Mouse (Mus musculus) heart, embryonic 15.5 days (tissue): Measurements from ENCODE around the gene Lpin3. TPM values are rescaled to one million over a fixed set of nuclear protein-coding genes. Genes with fewer than 3 reads are reported as not detected.

Experiments
- ATAC-seq: fragments of 200-750 bp; cut with Nextera tagmentation; replicated peaks from 2 replicates; pipeline ENCODE4 v1.8.0; 2017; ENCODE audit warnings: low read depth, moderate TSS enrichment; ENCODE audit not compliant: insufficient number of reproducible peaks, insufficient read depth, low FRiP score
- H3K27ac ChIP-seq: fragments of 300-500 bp; sonication (generic); 2 replicates; pipeline ENCODE4 v1.5.1; 2015; ENCODE audit warnings: mild to moderate bottlenecking, inconsistent platforms
- H3K27me3 ChIP-seq: fragments of 300-500 bp; sonication (generic); 2 replicates; pipeline ENCODE4 v1.6.1; 2015; ENCODE audit warnings: inconsistent platforms
- H3K36me3 ChIP-seq: fragments of 300-500 bp; sonication (generic); 2 replicates; pipeline ENCODE4 v1.6.1; 2015; ENCODE audit warnings: mild to moderate bottlenecking, inconsistent platforms
- H3K4me1 ChIP-seq: fragments of 300-500 bp; sonication (generic); replicated peaks from 2 replicates; pipeline ENCODE4 v1.6.1; 2015; ENCODE audit warnings: inconsistent platforms
- H3K4me2 ChIP-seq: fragments of 300-500 bp; sonication (generic); 2 replicates; pipeline ENCODE4 v1.6.1; 2015; ENCODE audit warnings: inconsistent platforms, mild to moderate bottlenecking, moderate library complexity
- H3K4me3 ChIP-seq: fragments of 300-500 bp; sonication (generic); 2 replicates; pipeline ENCODE4 v1.5.1; 2015; ENCODE audit warnings: mild to moderate bottlenecking, inconsistent platforms
- H3K9ac ChIP-seq: fragments of 300-500 bp; sonication (generic); 2 replicates; pipeline ENCODE4 v1.6.1; 2015; ENCODE audit warnings: mild to moderate bottlenecking, inconsistent platforms
- H3K9me3 ChIP-seq: fragments of 300-500 bp; sonication (generic); replicated peaks from 2 replicates; pipeline ENCODE4 v1.6.1; 2016; ENCODE audit warnings: inconsistent platforms
- WGBS: fragments of 180-500 bp; shearing (Covaris S2); methylation state at CpG from one replicate; pipeline ENCODE4 v1.1.7; 2015; ENCODE audit warnings: mixed read lengths; 5-methylcytosine and 5-hydroxymethylcytosine counted together
- polyA plus RNA-seq: library from polyadenylated mRNA; unstranded; fragments of >200 nt; fragmentation: Nextera tagmentation; extraction: Ambion mirVana; gene quantifications from 2 replicates; pipeline ENCODE4 v1.2.1, GENCODE M21; 2015

Lpin3 gene
- polyA plus RNA-seq, 1 experiment from 2014 or later = 0.69 TPM

DNA sequence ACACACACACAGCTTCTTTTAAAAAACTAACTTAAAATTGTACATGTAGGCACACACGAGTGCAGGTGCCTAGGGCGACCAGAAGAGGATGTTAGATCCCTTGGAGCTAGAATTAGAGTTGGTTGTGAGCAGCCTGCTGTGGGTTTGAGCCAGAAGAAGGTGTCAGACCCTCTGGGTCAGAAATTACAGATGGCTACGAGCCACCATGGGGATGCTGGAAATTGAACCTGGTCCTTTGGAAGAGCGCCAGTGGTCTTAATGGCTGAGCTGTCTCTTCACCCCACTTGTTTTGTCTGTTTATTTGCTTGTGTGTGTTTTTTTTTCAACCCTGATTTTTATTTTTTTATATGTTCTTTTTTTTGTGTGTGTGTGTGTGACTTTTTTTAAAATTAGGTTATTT lies 54.0 kb downstream of the Lpin3 start:
- Histone ChIP-seq H3K4me2 (no peak overlapping the region), H3K4me3 (no peak overlapping the region), H3K36me3 (no peaks in the 10 kb centered on the region), H3K27me3 (no peaks in the 10 kb centered on the region), H3K27ac (no peak overlapping the region), H3K9me3 (no peaks in the 10 kb centered on the region), H3K4me1 (no peaks in the 10 kb centered on the region; the same call in 1 of the 2 replicates), H3K9ac (no peak overlapping the region)
- no peak for ATAC-seq
- WGBS = 78% methylated on average over 4 of the region's 4 CpGs

DNA sequence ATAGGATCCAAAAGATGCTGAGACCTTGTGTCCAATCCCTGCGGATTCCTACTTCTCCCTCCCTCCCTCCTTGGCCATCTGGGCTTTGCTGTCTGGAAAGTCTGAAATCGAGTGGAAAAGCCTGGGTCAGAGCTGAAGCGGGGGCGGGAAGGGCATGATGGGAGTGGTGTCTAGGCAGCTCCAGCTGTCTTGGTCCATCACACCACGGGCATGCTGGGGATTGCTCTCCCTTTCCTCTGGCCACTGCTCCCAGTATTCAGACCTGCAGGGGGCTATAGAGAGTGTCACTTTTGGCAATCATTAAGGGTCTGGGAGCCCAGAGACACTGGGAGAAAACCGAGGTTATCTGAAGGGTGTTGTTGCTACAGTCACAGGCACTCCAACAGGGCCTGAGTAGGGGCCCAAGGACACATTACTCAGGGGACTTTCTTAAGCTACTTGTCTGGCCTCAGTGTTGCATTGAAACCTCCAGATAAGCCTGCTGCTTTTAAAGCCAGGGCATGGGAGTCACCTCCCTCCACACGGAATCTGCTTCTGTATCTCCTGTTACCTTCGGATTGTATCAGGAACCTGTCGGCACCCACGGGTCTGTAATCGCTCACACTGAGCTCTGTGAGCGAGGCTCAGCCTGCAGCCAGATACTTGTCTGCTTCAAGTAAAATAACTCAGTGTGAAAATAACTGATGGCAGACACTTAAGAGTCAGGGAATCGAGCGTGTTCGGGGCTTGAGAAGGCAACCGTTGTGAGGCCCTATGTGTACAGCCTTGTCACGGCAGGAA lies 60.6 kb downstream of the Lpin3 start:
- Histone ChIP-seq H3K4me2 (peak overlapping the region; percentile 27), H3K27me3 (no peaks in the 10 kb centered on the region), H3K27ac (peak overlapping the region; percentile 67), H3K4me3 (no peak overlapping the region), H3K4me1 (peaks cover 24% of the 10 kb centered on the region), H3K36me3 (no peaks in the 10 kb centered on the region), H3K9ac (0 out of 2 replicates have a peak overlapping the region, but pooled peaks have one; percentile 1), H3K9me3 (no peaks in the 10 kb centered on the region)
- peak; percentile 49; the same call in 1 of the 2 replicates for ATAC-seq
- 25% methylated on average over 17 of the region's 17 CpGs for WGBS

- H3K4me3 ChIP-seq = no peak overlapping the region
- H3K36me3 ChIP-seq = no peaks in the 10 kb centered on the region
- 78% methylated on average over 3 of the region's 3 CpGs for WGBS
- H3K27ac ChIP-seq = no peak overlapping the region
- ATAC-seq = no peak
- H3K27me3 ChIP-seq = no peaks in the 10 kb centered on the region
- no peak overlapping the region for H3K4me2 ChIP-seq
- H3K4me1 ChIP-seq = peaks cover 24% of the 10 kb centered on the region
- no peak overlapping the region for H3K9ac ChIP-seq
- H3K9me3 ChIP-seq = no peaks in the 10 kb centered on the region
Observed at GRCm38 (mm10) chr2:160942443-160942842, 62.0 kb downstream of the Lpin3 start.

GRCm38 (mm10) chr2:160951595-160951994 lies 71.1 kb downstream of the Lpin3 start:
- H3K9ac ChIP-seq = no peak overlapping the region
- peaks cover 26% of the 10 kb centered on the region for H3K4me1 ChIP-seq
- 59% methylated on average over 4 of the region's 4 CpGs for WGBS
- no peak overlapping the region for H3K4me3 ChIP-seq
- no peaks in the 10 kb centered on the region for H3K9me3 ChIP-seq
- H3K27ac ChIP-seq = no peak overlapping the region
- no peaks in the 10 kb centered on the region for H3K27me3 ChIP-seq
- no peak overlapping the region for H3K4me2 ChIP-seq
- no peak for ATAC-seq
- peaks cover 58% of the 10 kb centered on the region for H3K36me3 ChIP-seq

DNA sequence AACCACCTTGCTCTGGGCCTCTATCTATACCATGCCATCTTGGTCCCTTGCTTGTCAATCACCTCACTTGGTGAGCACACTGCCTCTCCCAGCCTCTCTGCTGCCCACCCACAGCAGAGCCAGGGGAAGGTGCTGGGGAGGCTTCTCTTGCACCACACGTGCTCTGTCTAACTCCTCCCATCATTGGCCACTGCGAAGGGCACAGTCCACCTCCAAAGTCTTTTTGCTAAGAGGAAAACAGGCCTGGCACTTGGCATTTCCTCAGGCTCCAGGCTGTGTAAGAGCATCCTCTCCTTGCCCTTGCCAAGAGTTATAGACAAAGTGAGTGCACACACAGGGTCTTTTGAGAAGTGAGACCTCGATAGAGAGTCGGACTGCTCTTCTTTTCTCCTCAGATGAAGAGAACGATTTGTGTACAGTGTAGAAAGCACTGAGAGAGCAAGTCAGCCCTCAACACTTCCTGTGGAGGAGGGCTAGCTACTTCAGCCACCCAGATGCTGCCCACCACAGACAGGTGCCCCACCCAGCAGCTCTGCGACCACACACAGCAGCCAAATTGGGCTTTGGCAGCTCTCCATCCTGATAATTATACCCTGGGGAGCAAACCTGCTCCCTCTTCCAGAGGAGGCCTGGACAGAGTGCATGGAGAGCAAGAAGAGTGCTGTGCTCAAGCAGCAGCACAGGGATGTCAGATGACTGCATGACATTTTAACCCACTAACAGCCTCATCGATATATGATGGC lies 72.8 kb downstream of the Lpin3 start:
- Histone ChIP-seq H3K36me3 (peaks cover 58% of the 10 kb centered on the region), H3K4me1 (peaks cover 26% of the 10 kb centered on the region), H3K4me3 (no peak overlapping the region), H3K9me3 (no peaks in the 10 kb centered on the region), H3K9ac (no peak overlapping the region), H3K27me3 (no peaks in the 10 kb centered on the region), H3K27ac (peak overlapping the region; percentile 35; the same call in 1 of the 2 replicates), H3K4me2 (no peak overlapping the region)
- 66% methylated on average over 7 of the region's 7 CpGs for WGBS
- peak; percentile 51; the same call in 1 of the 2 replicates for ATAC-seq

- Histone ChIP-seq H3K27me3 (no peaks in the 10 kb centered on the region), H3K9me3 (no peaks in the 10 kb centered on the region), H3K4me3 (no peak overlapping the region), H3K4me2 (no peak overlapping the region), H3K9ac (no peak overlapping the region), H3K4me1 (peaks cover 26% of the 10 kb centered on the region), H3K27ac (no peak overlapping the region), H3K36me3 (peaks cover 49% of the 10 kb centered on the region)
- 92% methylated on average over 3 of the region's 3 CpGs for WGBS
- ATAC-seq = no peak
Observed at GRCm38 (mm10) chr2:160954541-160954940, 74.1 kb downstream of the Lpin3 start.

DNA sequence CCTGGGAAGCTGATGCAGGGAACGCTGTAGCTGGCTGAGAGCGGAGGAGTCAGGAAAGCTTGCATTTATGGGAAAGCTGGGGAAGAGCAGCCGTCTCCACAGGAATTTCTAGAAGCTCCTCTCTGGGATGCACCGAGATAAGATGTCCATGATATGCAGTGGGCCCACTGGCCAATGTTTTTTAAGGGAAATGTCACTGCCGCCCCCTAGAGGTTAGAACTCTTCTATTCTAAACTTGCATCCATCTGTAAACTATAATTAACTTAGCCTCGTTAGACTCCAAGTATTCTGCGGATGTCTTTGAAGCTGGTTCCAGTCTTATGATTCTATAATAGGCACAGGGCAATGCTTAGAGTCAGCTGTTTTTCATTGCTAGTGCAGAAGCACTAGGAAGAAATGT lies 74.9 kb downstream of the Lpin3 start:
- H3K27me3 ChIP-seq = no peaks in the 10 kb centered on the region
- H3K9me3 ChIP-seq = no peaks in the 10 kb centered on the region
- H3K4me2 ChIP-seq = no peak overlapping the region
- WGBS = 61% methylated on average over 7 of the region's 7 CpGs
- H3K4me1 ChIP-seq = peaks cover 26% of the 10 kb centered on the region
- no peak for ATAC-seq
- H3K36me3 ChIP-seq = peaks cover 49% of the 10 kb centered on the region
- H3K27ac ChIP-seq = peak overlapping the region; percentile 13; the same call in 1 of the 2 replicates
- H3K9ac ChIP-seq = no peak overlapping the region
- no peak overlapping the region for H3K4me3 ChIP-seq

Other genes with a start within 250 kb of the Lpin3 start
- 42.8 and 48.1 TPM in 2 replicates for gene Top1, start 234.8 kb upstream of the Lpin3 start, polyA plus RNA-seq
- gene Plcg1, start 149.4 kb upstream of the Lpin3 start, polyA plus RNA-seq = 25.3 and 32.7 TPM in 2 replicates
- 5.9 and 7.9 TPM in 2 replicates for gene Zhx3, start 7.7 kb upstream of the Lpin3 start, polyA plus RNA-seq
- gene Emilin3, start 31.7 kb downstream of the Lpin3 start, polyA plus RNA-seq = 1.7 and 5.4 TPM in 2 replicates
- gene Chd6, start 228.4 kb downstream of the Lpin3 start, polyA plus RNA-seq = 17.1 and 20.4 TPM in 2 replicates